Mouse (Mus musculus): ENCODE measurements around the gene Uxs1. TPM values are rescaled to one million over a fixed set of nuclear protein-coding genes. Genes with fewer than 3 reads are reported as not detected.

Gene Uxs1
- polyA plus RNA-seq, 1 experiment from 2014 or later, result 29.2 TPM

DNA sequence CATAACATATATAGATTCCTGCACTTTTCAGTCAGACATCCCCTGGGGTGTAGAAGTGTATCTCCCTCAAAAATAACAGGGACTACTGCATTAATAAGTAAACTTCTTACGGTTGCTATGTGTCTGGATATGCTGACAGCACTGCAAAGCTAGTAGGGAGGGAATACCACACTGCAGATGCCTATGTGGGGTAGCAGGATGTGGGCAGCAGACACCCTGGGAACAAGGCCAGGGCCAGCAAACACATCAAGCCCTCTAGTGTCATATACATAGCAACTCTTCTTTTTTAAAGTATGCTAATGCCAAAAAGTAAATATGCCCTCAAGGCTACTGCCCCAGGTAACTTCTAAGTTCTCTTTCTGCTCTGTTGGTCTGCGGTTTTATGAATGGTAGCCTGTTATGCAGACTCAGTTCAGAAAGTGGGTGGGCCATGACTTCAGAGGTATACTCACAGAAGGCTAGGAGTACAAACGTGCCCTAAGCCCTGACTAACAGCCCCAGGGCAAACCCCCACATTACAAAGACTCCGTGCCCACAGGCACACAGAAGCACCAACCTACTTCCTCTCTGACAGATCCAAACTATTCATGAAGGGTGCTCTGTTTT is 59.1 kb downstream of the Uxs1 start:
- Histone ChIP-seq H3K27me3 (no peaks in the 10 kb centered on the region), H3K4me2 (no peak overlapping the region), H3K9me3 (no peaks in the 10 kb centered on the region), H3K4me1 (no peaks in the 10 kb centered on the region), H3K36me3 (peaks cover 11% of the 10 kb centered on the region), H3K4me3 (no peak overlapping the region), H3K27ac (no peak overlapping the region), H3K9ac (no peak overlapping the region)
- 75% methylated on average over 4 of the region's 4 CpGs for WGBS
- ATAC-seq (ENCODE audit: borderline replicate concordance, extremely low read depth, low FRiP score, low TSS enrichment), result no peak

DNA sequence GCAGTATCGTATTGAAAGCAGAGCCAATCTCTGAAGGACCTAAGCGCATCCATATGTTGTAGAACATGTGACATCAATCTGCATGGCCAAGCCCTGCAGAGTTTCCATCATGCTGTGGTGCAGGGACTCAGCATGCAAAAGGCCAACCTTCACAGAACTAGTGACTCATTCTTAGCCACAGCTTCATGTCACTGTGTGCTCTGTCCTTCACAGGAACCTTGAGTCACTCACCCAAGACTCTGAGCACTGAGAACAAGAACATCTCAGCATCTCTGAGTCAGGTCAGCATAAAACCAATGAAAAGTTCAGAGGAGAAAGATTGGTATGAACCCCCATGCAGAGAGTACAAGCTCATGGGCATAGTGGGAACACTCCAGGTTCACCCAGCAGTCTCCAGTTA is 61.3 kb downstream of the Uxs1 start:
- H3K27me3 ChIP-seq, result no peaks in the 10 kb centered on the region
- no peaks in the 10 kb centered on the region for H3K4me1 ChIP-seq
- H3K4me2 ChIP-seq, result no peak overlapping the region
- WGBS, result 90% methylated on average over 2 of the region's 2 CpGs
- H3K9me3 ChIP-seq, result no peaks in the 10 kb centered on the region
- ATAC-seq (ENCODE audit: borderline replicate concordance, extremely low read depth, low FRiP score, low TSS enrichment), result no peak
- no peak overlapping the region for H3K27ac ChIP-seq
- H3K9ac ChIP-seq, result no peak overlapping the region
- H3K36me3 ChIP-seq, result peaks cover 9% of the 10 kb centered on the region
- no peak overlapping the region for H3K4me3 ChIP-seq

DNA sequence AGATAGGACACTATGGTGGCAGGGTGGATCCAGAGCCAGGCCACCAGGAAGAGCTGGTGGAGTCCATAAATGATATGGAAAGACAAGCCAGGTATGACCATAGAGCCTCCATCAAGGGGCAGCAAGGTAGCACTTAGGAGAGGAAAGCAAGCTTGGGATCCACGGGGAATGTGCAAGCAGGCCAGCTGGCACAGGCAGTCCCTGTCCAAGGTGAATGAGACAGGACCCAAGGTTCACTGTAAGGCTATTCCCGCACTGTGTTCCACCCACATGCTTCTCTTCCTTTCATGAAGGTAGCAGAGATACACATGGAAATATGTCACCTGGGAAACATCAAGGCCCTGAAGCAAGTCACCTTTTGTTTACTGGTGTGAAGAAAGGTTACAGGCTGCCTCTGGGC is 63.1 kb downstream of the Uxs1 start:
- Histone ChIP-seq H3K36me3 (peaks cover 2% of the 10 kb centered on the region; the same call in 1 of the 2 replicates), H3K9me3 (no peaks in the 10 kb centered on the region), H3K27me3 (no peaks in the 10 kb centered on the region), H3K4me1 (no peaks in the 10 kb centered on the region), H3K4me3 (no peak overlapping the region), H3K9ac (no peak overlapping the region), H3K27ac (no peak overlapping the region), H3K4me2 (no peak overlapping the region)
- 91% methylated on average over 2 of the region's 2 CpGs for WGBS
- no peak for ATAC-seq (ENCODE audit: borderline replicate concordance, extremely low read depth, low FRiP score, low TSS enrichment)

DNA sequence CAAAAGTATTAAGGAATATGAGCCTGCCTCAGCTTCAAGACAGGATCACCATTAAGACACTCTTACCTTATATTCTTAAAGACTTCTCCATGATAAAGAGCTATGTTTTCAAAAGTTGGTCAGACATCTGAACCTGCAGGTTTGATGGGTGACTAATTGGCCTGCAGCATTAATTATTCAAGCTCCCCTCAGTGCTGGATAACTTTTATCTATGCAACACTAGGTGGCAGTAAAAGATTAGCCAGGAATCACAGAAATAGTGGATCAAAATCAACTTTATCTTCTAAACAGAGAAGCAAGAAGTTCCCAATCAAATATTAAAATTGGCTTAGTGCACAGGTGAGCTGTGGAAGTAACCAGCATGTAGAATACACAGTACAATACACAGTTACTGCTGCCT is 67.5 kb downstream of the Uxs1 start:
- H3K36me3 ChIP-seq, result peaks cover 6% of the 10 kb centered on the region
- no peak for ATAC-seq (ENCODE audit: borderline replicate concordance, extremely low read depth, low FRiP score, low TSS enrichment)

DNA sequence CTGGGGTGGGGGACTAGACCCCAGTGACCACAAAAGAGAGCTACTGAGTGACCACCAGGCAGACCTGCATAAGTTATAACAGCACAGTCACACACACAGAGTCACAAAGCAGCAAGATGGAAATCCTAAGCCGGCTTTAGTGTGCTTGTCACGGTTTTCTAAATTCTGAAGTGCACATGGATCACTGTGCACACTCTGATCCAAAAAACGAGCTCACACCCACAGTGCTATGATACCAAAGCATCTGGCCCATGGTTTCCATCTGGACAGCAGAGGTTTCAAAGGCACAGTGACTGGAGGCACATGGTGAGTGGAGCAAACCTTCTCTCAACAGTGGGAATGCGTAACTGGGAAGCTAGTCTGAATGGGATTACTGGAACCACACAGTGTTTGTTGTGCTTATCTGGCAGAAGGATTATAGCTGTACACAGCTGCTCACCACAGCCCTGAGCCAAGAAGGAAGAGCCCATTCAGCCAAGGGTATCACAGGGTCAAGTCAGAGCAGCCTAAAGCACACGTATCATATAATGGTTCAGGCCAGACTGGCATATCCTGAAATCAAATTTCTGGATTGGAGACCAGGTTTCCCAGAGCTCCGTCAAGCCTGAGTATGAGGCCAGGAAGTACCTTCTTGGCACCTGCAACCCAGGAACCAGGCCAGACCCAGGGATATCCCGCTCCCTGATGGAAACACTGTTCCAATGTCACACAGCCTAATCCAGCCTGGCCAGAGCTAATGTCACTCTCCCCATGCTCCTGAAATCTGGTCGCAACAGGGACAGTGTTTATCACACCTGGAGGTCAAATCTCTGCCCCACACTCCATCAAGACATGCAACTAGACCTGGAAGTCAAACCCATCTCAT is 72.9 kb downstream of the Uxs1 start:
- 80% methylated on average over 8 of the region's 8 CpGs for WGBS
- no peaks in the 10 kb centered on the region for H3K27me3 ChIP-seq
- no peaks in the 10 kb centered on the region for H3K9me3 ChIP-seq
- no peaks in the 10 kb centered on the region for H3K4me1 ChIP-seq
- H3K27ac ChIP-seq, result no peak overlapping the region
- H3K4me2 ChIP-seq, result no peak overlapping the region
- H3K9ac ChIP-seq, result no peak overlapping the region
- H3K36me3 ChIP-seq, result peaks cover 19% of the 10 kb centered on the region
- no peak for ATAC-seq (ENCODE audit: borderline replicate concordance, extremely low read depth, low FRiP score, low TSS enrichment)
- H3K4me3 ChIP-seq, result no peak overlapping the region

More for the DNA sequence above, 67.5 kb downstream of the Uxs1 start:
- H3K9me3 ChIP-seq, result no peaks in the 10 kb centered on the region
- no peak overlapping the region for H3K27ac ChIP-seq
- no peak overlapping the region for H3K4me3 ChIP-seq
- no peak overlapping the region for H3K9ac ChIP-seq
- no peaks in the 10 kb centered on the region for H3K27me3 ChIP-seq
- H3K4me1 ChIP-seq, result no peaks in the 10 kb centered on the region
- no peak overlapping the region for H3K4me2 ChIP-seq

DNA sequence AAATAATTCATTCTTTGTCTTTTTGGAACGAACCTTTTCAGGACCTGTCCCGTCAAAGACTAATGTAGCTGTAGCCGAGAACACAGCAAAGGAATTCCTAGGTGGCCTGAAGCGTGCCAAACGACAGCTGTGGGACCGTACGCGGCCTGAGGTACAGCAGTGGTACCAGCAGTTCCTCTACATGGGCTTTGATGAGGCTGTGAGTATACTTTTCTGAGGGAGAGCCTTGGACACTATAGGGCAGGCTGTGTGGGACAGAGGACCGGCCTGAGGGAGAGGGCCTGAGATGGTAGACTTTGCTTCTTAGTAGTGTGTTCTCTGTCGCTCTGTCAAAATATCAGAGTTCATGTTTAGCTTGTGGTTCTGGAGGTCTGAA is 89.1 kb downstream of the Uxs1 start:
- WGBS, result 82% methylated on average over 10 of the region's 10 CpGs
- H3K27me3 ChIP-seq, result no peaks in the 10 kb centered on the region
- no peak overlapping the region for H3K27ac ChIP-seq
- no peaks in the 10 kb centered on the region for H3K4me1 ChIP-seq
- no peaks in the 10 kb centered on the region for H3K9me3 ChIP-seq
- no peak for ATAC-seq (ENCODE audit: borderline replicate concordance, extremely low read depth, low FRiP score, low TSS enrichment)
- no peak overlapping the region for H3K4me3 ChIP-seq
- H3K4me2 ChIP-seq, result no peak overlapping the region
- H3K36me3 ChIP-seq, result no peaks in the 10 kb centered on the region
- no peak overlapping the region for H3K9ac ChIP-seq

DNA sequence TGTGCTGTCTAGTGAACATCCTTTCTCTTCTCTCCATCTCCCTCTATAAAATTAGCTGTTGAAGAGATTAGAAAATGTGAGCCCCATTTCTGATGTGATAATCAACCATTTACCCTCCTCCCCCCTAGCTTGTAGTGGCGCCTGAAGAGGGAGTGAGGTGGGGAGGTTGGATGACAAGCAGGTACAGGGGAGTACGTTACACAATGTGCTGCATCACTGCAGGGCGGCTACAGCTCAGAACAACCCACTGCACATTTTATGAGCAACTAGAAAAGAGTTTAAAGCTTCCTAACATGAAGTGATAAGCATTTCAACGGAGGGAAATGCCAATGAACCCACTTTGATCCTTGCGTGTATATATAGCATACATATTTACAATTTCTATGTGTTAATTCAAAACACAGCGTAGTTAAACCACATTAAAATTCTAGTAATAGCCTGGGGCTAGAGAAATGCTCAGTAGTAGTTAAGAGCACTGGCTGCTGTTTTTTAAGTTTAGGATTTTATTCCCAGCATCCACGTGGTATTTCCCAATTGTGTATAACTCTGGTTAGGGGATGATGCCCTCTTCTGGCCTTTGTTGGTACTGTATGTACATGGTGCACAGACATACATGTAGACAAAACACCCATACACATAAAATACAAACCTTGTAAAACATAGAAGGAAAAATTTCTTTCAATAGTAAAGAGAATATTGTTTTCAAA is 89.6 kb downstream of the Uxs1 start:
- no peaks in the 10 kb centered on the region for H3K36me3 ChIP-seq
- H3K9me3 ChIP-seq, result no peaks in the 10 kb centered on the region
- H3K27ac ChIP-seq, result no peak overlapping the region
- WGBS, result 63% methylated on average over 7 of the region's 7 CpGs
- H3K4me1 ChIP-seq, result no peaks in the 10 kb centered on the region
- no peak overlapping the region for H3K4me3 ChIP-seq
- H3K9ac ChIP-seq, result no peak overlapping the region
- no peaks in the 10 kb centered on the region for H3K27me3 ChIP-seq
- ATAC-seq (ENCODE audit: borderline replicate concordance, extremely low read depth, low FRiP score, low TSS enrichment), result no peak
- H3K4me2 ChIP-seq, result no peak overlapping the region

DNA sequence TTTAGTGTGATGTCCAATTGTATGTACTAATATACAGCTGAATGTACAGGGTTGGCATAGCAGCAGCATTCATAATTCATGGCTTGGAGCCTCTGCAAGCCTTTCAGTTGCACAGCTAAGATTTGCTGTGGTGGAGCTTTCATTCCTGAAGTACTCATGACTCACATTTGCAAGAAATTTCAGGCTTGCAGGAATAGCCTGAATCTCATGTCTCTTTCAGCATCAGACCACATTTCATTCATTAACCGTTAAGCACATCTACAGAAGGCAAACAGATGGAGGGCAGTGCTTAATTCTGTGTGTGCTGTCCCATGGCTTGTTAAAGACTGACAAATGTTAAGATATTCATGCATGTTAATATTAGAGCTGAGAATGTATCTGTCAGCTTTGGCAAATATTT is 94.9 kb downstream of the Uxs1 start:
- H3K9me3 ChIP-seq, result no peaks in the 10 kb centered on the region
- H3K36me3 ChIP-seq, result no peaks in the 10 kb centered on the region
- H3K27me3 ChIP-seq, result no peaks in the 10 kb centered on the region
- H3K27ac ChIP-seq, result no peak overlapping the region
- no peak overlapping the region for H3K4me3 ChIP-seq
- ATAC-seq (ENCODE audit: borderline replicate concordance, extremely low read depth, low FRiP score, low TSS enrichment), result no peak
- no peak overlapping the region for H3K4me2 ChIP-seq
- H3K9ac ChIP-seq, result no peak overlapping the region
- 65% methylated on average over 1 of the region's 1 CpGs for WGBS
- peaks cover 12% of the 10 kb centered on the region for H3K4me1 ChIP-seq

DNA sequence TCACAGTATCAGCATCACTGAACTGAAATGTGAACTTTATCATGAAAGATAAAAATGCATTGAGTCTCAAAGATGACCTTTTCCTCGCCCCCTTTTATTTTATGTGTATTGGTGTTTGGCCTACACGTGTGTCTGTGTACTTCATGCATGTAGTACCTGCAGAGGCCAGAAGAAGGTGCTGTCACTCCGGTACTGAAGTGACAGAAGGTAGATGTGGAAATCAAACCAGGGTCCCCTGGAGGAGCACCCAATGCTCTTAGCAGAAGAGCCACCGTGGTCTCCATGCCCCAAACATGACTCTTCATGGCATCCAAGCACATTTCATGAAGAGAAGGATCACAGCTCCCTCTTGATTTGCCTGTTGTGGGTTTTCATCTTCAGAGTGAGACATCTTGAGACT is 95.5 kb downstream of the Uxs1 start:
- WGBS, result 84% methylated on average over 4 of the region's 4 CpGs
- Histone ChIP-seq H3K27me3 (no peaks in the 10 kb centered on the region), H3K4me3 (no peak overlapping the region), H3K36me3 (no peaks in the 10 kb centered on the region), H3K27ac (no peak overlapping the region), H3K9me3 (no peaks in the 10 kb centered on the region), H3K4me2 (no peak overlapping the region), H3K4me1 (peaks cover 12% of the 10 kb centered on the region), H3K9ac (no peak overlapping the region)
- ATAC-seq (ENCODE audit: borderline replicate concordance, extremely low read depth, low FRiP score, low TSS enrichment), result no peak

DNA sequence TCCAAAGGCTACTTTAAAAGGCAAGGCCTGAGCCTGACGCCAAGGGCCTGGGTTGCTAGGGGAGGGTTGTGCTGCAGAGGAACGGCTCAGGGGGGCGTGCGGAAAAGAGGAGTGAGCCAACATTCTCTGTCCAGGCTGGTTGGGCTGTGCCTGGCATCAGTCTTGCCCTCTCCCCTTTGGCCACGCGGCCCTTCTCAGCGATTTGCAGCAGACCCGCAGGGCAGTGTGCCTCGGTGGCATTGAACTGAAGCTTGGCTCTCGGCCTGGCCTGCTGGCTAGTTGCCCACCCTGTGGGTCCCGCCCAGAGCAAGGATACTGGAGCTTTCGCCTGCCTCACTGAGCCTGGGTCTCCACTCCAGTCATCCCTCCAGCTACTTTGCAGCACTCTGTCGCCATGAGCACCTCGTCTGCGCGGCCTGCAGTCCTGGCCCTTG is 97.1 kb downstream of the Uxs1 start, which contains the start of gene 1500015O10Rik:
TSS of gene 1500015O10Rik (plus strand) at position 112 of the 434 bp plus-strand sequence.
- ATAC-seq (ENCODE audit: borderline replicate concordance, extremely low read depth, low FRiP score, low TSS enrichment), result peak; percentile 89; the same call in 1 of the 2 replicates
- no peak within 1 kb of the TSS for H3K9ac ChIP-seq
- 29% methylated on average over 16 of the region's 16 CpGs for WGBS
- no peaks in the 10 kb centered on the region for H3K9me3 ChIP-seq
- H3K4me3 ChIP-seq, result 0 out of 2 replicates have a peak within 1 kb of the TSS, but pooled peaks have one; percentile 4
- peak within 1 kb of the TSS; percentile 32 for H3K4me2 ChIP-seq
- peaks cover 12% of the 10 kb centered on the region for H3K4me1 ChIP-seq
- H3K27me3 ChIP-seq, result no peaks in the 10 kb centered on the region
- no peaks in the 10 kb centered on the region for H3K36me3 ChIP-seq
- H3K27ac ChIP-seq, result peak within 1 kb of the TSS; percentile 16

DNA sequence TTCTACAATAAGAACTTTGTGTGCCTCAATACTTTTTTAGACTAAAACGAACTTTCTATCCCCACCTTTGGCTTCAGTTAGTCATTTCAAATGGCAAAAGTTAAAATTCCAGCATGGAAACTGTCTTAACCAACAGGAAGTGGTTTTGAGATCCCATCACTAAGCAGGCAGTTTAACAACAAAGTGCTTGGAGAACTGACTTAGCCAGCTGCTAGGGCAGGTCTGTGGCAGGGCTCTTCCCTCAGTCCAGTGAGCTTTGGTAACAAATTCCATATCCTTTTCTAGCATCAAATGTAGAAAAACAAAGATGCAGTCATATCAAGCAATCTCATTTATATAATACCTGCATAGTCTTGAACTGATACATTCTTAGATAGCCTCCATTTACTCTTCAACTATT is 105.1 kb downstream of the Uxs1 start:
- no peaks in the 10 kb centered on the region for H3K9me3 ChIP-seq
- no peak for ATAC-seq (ENCODE audit: borderline replicate concordance, extremely low read depth, low FRiP score, low TSS enrichment)
- H3K4me1 ChIP-seq, result peaks cover 3% of the 10 kb centered on the region; the same call in 1 of the 2 replicates
- no peak overlapping the region for H3K4me2 ChIP-seq
- no peak overlapping the region for H3K9ac ChIP-seq
- no peak overlapping the region for H3K27ac ChIP-seq
- no peak overlapping the region for H3K4me3 ChIP-seq
- 76% methylated on average over 1 of the region's 1 CpGs for WGBS
- H3K36me3 ChIP-seq, result no peaks in the 10 kb centered on the region
- H3K27me3 ChIP-seq, result no peaks in the 10 kb centered on the region

DNA sequence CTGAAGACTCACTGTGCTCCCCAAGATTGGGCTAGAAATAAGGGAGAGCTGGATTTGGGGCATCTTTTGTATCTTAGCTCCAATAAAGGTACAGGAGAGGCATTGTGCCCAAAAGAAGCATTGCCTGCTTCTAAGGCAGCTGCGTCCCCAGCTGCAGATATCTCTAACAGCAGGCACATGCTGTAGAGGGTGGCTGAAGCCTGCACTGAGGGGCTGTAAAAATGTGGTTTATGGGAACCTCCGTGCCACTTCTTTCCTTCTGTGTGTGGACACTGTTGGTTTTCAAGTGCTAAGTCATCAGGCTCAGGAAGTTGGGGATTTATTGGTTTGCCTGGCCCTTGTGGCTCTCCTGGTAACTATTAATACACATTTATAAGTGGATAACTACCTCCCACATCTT is 108.8 kb downstream of the Uxs1 start:
- H3K9me3 ChIP-seq, result no peaks in the 10 kb centered on the region
- no peak overlapping the region for H3K4me2 ChIP-seq
- H3K36me3 ChIP-seq, result no peaks in the 10 kb centered on the region
- H3K27ac ChIP-seq, result no peak overlapping the region
- no peak overlapping the region for H3K9ac ChIP-seq
- H3K4me1 ChIP-seq, result peaks cover 13% of the 10 kb centered on the region
- ATAC-seq (ENCODE audit: borderline replicate concordance, extremely low read depth, low FRiP score, low TSS enrichment), result no peak
- WGBS, result 66% methylated on average over 2 of the region's 2 CpGs
- H3K27me3 ChIP-seq, result no peaks in the 10 kb centered on the region
- no peak overlapping the region for H3K4me3 ChIP-seq
